Mouse (Mus musculus): ENCODE results near the gene Nckap5. TPM values are rescaled to one million over a fixed set of nuclear protein-coding genes. Genes with fewer than 3 reads are reported as not detected.

Nckap5 gene
- 21.3 and 24.1 TPM in 2 replicates for polyA plus RNA-seq (2016; fragmentation: Nextera tagmentation; extraction: Ambion mirVana)

- ATAC-seq (ENCODE audit: low FRiP score), result peak; percentile 92
- Histone ChIP-seq H3K4me3 (peak within 1 kb of the TSS; percentile 26), H3K27ac (peak within 1 kb of the TSS; percentile 81), H3K9me3 (replicated peaks) (no peaks in the 10 kb centered on the region), H3K27me3 (peaks cover 11% of the 10 kb centered on the region; the same call in 1 of the 2 replicates), H3K4me1 (peaks cover 15% of the 10 kb centered on the region), H3K36me3 (no peaks in the 10 kb centered on the region), H3K4me2 (replicated peaks) (peak within 1 kb of the TSS; percentile 54), H3K9ac (peak within 1 kb of the TSS; percentile 20; the same call in 1 of the 2 replicates)
- WGBS, result 1% methylated on average over 35 of the region's 35 CpGs
These were observed at the start of gene Nckap5 for GRCm38 (mm10) chr1:126830031-126830927. Gene Nckap5, minus strand, starts transcription at chr1:126830799.

GRCm38 (mm10) chr1:126877495-126877894, 46.9 kb upstream of the Nckap5 start:
- no peak for ATAC-seq (ENCODE audit: low FRiP score)
- Histone ChIP-seq H3K9me3 (replicated peaks) (no peaks in the 10 kb centered on the region; the same call in 1 of the 2 replicates), H3K27ac (no peak overlapping the region), H3K36me3 (no peaks in the 10 kb centered on the region), H3K9ac (no peak overlapping the region), H3K4me3 (no peak overlapping the region), H3K4me2 (replicated peaks) (no peak overlapping the region), H3K4me1 (no peaks in the 10 kb centered on the region), H3K27me3 (no peaks in the 10 kb centered on the region)
- 90% methylated on average over 2 of the region's 2 CpGs for WGBS

DNA sequence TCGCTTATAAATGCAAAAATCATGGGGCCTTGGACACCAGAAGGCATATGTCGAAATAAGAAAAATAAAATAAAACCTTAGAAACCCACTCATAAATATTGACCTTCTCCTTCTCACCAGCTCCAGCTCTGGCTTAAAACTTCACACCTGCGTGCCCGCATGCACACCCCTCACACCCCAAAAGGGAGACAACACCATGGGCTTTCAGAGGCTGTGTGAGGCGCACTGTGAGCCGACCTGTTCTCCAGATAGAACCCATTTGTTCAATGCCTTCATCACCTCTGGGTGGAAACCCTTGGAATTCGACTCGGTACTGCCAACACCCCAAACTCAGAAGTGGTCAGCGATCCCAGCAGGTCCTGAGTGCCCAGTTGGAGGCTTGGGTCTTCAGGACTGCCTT, 37.8 kb upstream of the Nckap5 start:
- 90% methylated on average over 9 of the region's 9 CpGs for WGBS

GRCm38 (mm10) chr1:126867912-126868311, 37.3 kb upstream of the Nckap5 start:
- Histone ChIP-seq H3K4me3 (no peak overlapping the region), H3K9ac (no peak overlapping the region), H3K36me3 (no peaks in the 10 kb centered on the region), H3K4me1 (peaks cover 15% of the 10 kb centered on the region), H3K27ac (no peak overlapping the region), H3K4me2 (replicated peaks) (no peak overlapping the region), H3K9me3 (replicated peaks) (no peaks in the 10 kb centered on the region; the same call in 1 of the 2 replicates), H3K27me3 (no peaks in the 10 kb centered on the region)
- ATAC-seq (ENCODE audit: low FRiP score), result no peak
- WGBS, result 85% methylated on average over 5 of the region's 5 CpGs

More for the DNA sequence above, 37.8 kb upstream of the Nckap5 start:
- Histone ChIP-seq H3K9me3 (replicated peaks) (no peaks in the 10 kb centered on the region; the same call in 1 of the 2 replicates), H3K36me3 (no peaks in the 10 kb centered on the region), H3K4me2 (replicated peaks) (no peak overlapping the region), H3K4me3 (no peak overlapping the region), H3K27ac (no peak overlapping the region), H3K4me1 (peaks cover 15% of the 10 kb centered on the region), H3K27me3 (no peaks in the 10 kb centered on the region), H3K9ac (no peak overlapping the region)
- no peak for ATAC-seq (ENCODE audit: low FRiP score)

- Histone ChIP-seq H3K9ac (no peak overlapping the region), H3K4me2 (replicated peaks) (0 out of 2 replicates have a peak overlapping the region, but pooled peaks have one; percentile 2), H3K36me3 (no peaks in the 10 kb centered on the region), H3K9me3 (replicated peaks) (no peaks in the 10 kb centered on the region), H3K27me3 (no peaks in the 10 kb centered on the region), H3K4me3 (no peak overlapping the region), H3K4me1 (peaks cover 15% of the 10 kb centered on the region), H3K27ac (peak overlapping the region; percentile 66)
- WGBS, result 13% methylated on average over 7 of the region's 7 CpGs
- ATAC-seq (ENCODE audit: low FRiP score), result peak; percentile 86
These were observed 35.0 kb upstream of the Nckap5 start for GRCm38 (mm10) chr1:126865591-126866086.

GRCm38 (mm10) chr1:126861816-126862215, 31.2 kb upstream of the Nckap5 start:
- no peak for ATAC-seq (ENCODE audit: low FRiP score)
- no peak overlapping the region for H3K4me3 ChIP-seq
- H3K9me3 ChIP-seq (replicated peaks), result no peaks in the 10 kb centered on the region
- no peaks in the 10 kb centered on the region for H3K36me3 ChIP-seq
- H3K9ac ChIP-seq, result no peak overlapping the region
- H3K27ac ChIP-seq, result no peak overlapping the region
- no peak overlapping the region for H3K4me2 ChIP-seq (replicated peaks)
- no peaks in the 10 kb centered on the region for H3K27me3 ChIP-seq
- WGBS, result 26% methylated on average over 3 of the region's 3 CpGs
- peaks cover 15% of the 10 kb centered on the region for H3K4me1 ChIP-seq

- Histone ChIP-seq H3K27ac (no peak overlapping the region), H3K27me3 (no peaks in the 10 kb centered on the region), H3K4me1 (peaks cover 7% of the 10 kb centered on the region), H3K36me3 (no peaks in the 10 kb centered on the region), H3K4me3 (no peak overlapping the region), H3K9me3 (replicated peaks) (no peaks in the 10 kb centered on the region), H3K9ac (no peak overlapping the region), H3K4me2 (replicated peaks) (no peak overlapping the region)
- 92% methylated on average over 4 of the region's 4 CpGs for WGBS
- no peak for ATAC-seq (ENCODE audit: low FRiP score)
These were observed 29.9 kb upstream of the Nckap5 start for GRCm38 (mm10) chr1:126860537-126860936.

DNA sequence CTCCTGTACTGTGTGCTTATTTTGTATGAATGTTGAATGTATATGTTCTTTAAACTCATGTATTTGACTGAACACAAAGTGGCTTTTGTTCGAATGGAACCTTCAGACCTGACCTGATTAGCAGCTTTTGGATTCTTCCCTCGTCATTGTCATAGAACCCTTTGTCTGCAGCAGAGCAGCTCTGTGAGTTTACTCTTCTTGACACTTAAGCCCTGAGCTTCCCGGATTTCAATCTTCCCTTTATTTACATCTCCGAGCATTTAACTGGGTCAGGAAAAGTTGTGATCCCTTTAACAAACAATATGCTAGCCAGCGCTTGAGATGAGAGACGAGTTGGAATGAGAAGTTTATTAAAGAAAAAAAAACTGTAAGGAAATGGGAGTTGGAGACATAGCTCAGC, 18.9 kb upstream of the Nckap5 start:
- ATAC-seq (ENCODE audit: low FRiP score), result no peak
- no peak overlapping the region for H3K4me3 ChIP-seq
- H3K4me1 ChIP-seq, result 0 out of 2 replicates have a peak, but pooled peaks cover 2% of the 10 kb centered on the region
- no peaks in the 10 kb centered on the region for H3K27me3 ChIP-seq
- H3K9me3 ChIP-seq (replicated peaks), result no peaks in the 10 kb centered on the region
- no peak overlapping the region for H3K4me2 ChIP-seq (replicated peaks)
- 40% methylated on average over 6 of the region's 6 CpGs for WGBS
- H3K36me3 ChIP-seq, result no peaks in the 10 kb centered on the region
- no peak overlapping the region for H3K27ac ChIP-seq
- no peak overlapping the region for H3K9ac ChIP-seq

GRCm38 (mm10) chr1:126846317-126846716, 15.7 kb upstream of the Nckap5 start:
- no peak for ATAC-seq (ENCODE audit: low FRiP score)
- WGBS, result 60% methylated on average over 4 of the region's 4 CpGs

DNA sequence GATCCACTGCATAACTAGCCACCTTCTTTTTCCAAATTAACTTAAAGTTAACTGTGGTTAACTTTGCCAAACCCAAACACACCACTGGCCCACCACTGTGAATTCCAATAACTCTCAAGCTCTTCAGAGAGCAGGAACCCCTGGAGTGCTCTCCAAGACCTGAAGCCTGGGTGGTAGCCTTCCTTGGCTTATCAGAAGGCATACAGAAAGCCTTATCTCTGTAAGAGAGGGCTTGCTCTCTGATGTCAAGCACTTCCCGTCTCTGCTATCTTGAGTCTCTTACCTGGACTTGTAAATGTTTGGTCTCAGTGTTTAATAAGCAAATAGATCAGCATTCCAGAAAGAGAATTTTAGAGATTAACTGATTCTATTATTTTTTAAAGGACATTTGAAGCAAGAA, 2.3 kb upstream of the Nckap5 start:
- ATAC-seq (ENCODE audit: low FRiP score), result no peak

More at GRCm38 (mm10) chr1:126846317-126846716, 15.7 kb upstream of the Nckap5 start:
- Histone ChIP-seq H3K9me3 (replicated peaks) (no peaks in the 10 kb centered on the region; the same call in 1 of the 2 replicates), H3K27me3 (no peaks in the 10 kb centered on the region), H3K9ac (no peak overlapping the region), H3K36me3 (no peaks in the 10 kb centered on the region), H3K27ac (no peak overlapping the region), H3K4me3 (no peak overlapping the region), H3K4me1 (0 out of 2 replicates have a peak, but pooled peaks cover 2% of the 10 kb centered on the region), H3K4me2 (replicated peaks) (no peak overlapping the region)

DNA sequence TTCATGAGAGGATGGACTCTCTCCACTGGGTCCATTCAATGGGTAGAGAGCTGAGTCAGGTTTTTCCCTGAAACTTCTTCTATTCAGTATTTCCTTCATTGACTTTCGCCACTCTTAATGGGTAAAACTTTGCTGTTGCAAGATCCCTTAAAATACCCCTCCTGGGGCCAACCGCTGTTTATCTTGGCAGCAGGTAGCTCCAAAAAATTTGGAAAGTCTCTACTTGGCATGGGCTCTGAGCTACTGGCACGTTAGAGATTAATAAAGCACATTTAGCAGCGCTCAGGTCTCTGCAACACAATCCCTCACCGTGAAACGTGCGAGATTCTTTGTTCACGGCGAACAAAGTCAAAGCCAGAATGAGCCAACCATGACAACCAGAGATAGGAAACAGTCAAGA, 1.6 kb downstream of the Nckap5 start:
- no peak overlapping the region for H3K27ac ChIP-seq
- H3K9me3 ChIP-seq (replicated peaks), result no peaks in the 10 kb centered on the region
- peak overlapping the region; percentile 54 for H3K4me2 ChIP-seq (replicated peaks)
- no peak for ATAC-seq (ENCODE audit: low FRiP score)
- H3K36me3 ChIP-seq, result no peaks in the 10 kb centered on the region
- no peak overlapping the region for H3K9ac ChIP-seq
- peaks cover 15% of the 10 kb centered on the region for H3K4me1 ChIP-seq
- H3K27me3 ChIP-seq, result 0 out of 2 replicates have a peak, but pooled peaks cover 11% of the 10 kb centered on the region
- 0 out of 2 replicates have a peak overlapping the region, but pooled peaks have one; percentile 26 for H3K4me3 ChIP-seq
- WGBS, result 56% methylated on average over 9 of the region's 9 CpGs

More for the DNA sequence above, 2.3 kb upstream of the Nckap5 start:
- no peak overlapping the region for H3K4me2 ChIP-seq (replicated peaks)
- no peaks in the 10 kb centered on the region for H3K9me3 ChIP-seq (replicated peaks)
- no peak overlapping the region for H3K9ac ChIP-seq
- no peak overlapping the region for H3K4me3 ChIP-seq
- 85% methylated on average over 1 of the region's 1 CpGs for WGBS
- H3K27me3 ChIP-seq, result peaks cover 11% of the 10 kb centered on the region; the same call in 1 of the 2 replicates
- H3K36me3 ChIP-seq, result no peaks in the 10 kb centered on the region
- no peak overlapping the region for H3K27ac ChIP-seq
- peaks cover 15% of the 10 kb centered on the region for H3K4me1 ChIP-seq

DNA sequence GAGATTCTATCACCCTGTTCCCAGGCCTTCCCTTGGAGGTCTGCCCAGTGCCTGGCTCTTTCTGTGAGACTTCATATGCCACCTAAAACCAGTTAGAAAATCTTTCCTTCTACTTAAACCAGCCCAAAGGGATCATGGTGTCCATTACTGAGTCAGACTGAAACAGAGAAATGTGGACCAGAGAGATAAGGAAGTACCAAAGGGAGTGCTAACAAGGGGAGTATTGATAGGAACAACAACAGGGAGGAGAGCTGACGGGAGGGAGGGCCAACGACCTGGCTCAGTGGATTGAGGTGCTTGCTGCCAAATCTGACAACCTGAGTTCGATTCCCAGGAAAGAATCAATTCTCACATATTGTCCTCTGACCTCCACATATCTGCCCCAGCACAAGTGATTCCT, 5.8 kb downstream of the Nckap5 start:
- ATAC-seq (ENCODE audit: low FRiP score), result no peak
- 59% methylated on average over 3 of the region's 3 CpGs for WGBS

More for the DNA sequence above, 5.8 kb downstream of the Nckap5 start:
- 0 out of 2 replicates have a peak, but pooled peaks cover 3% of the 10 kb centered on the region for H3K27me3 ChIP-seq
- no peak overlapping the region for H3K4me2 ChIP-seq (replicated peaks)
- peaks cover 2% of the 10 kb centered on the region for H3K4me1 ChIP-seq
- no peaks in the 10 kb centered on the region for H3K9me3 ChIP-seq (replicated peaks)
- no peak overlapping the region for H3K27ac ChIP-seq
- no peak overlapping the region for H3K4me3 ChIP-seq
- H3K36me3 ChIP-seq, result no peaks in the 10 kb centered on the region
- no peak overlapping the region for H3K9ac ChIP-seq
